Mouse (Mus musculus) R1 (cell line): ENCODE measurements at regions not wholly inside any gene's neighbourhood (a gene's known extent, or its start where the extent isn't known, plus 50 kb on each side); places are given as distances from the start of the nearest gene placed in this dataset.
"Not testable (repeated sequence)": the region's sequence is repeated elsewhere in the genome, so short reads cannot be mapped to it uniquely, and the experiment has no call there.

Experiments used
- DNase-seq: peaks from one replicate; pipeline ENCODE4 v3.0.0-alpha.2; 2018; ENCODE audit warnings: low read depth, low spot score

DNA sequence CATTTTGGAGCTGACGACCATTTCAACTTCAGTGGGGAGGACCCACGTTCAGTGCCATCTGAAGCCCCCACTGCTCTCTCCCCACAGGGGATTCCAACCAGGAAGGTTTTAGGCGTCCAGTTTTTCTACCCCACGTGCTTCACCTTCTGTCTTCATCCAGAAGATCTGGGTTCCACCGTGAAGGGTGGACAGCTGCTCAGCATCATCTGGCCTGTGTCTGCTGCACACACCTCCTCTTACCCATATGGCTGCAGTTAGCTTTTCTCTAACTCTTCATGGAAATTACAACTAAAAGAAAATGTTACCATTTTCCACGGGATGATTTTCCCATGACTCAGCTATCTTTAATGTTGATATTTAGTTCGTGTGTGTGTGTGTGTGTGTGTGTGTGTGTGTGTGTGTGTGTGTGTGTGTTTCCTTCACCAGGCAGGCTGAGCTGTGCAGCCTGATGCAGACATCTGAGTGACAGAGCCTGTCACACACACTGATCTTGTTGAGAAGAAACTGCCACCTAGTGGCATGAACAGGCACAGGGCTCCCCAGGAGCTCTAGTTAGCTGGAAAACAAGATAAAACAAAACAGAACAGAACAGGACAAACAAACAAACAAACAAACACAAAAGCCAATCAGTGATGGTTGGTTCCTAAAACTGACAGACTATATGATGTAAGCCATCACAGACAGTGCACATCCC is 107.5 kb upstream of the Rasgrp1 start:
- peak; percentile 33 for DNase-seq

DNA sequence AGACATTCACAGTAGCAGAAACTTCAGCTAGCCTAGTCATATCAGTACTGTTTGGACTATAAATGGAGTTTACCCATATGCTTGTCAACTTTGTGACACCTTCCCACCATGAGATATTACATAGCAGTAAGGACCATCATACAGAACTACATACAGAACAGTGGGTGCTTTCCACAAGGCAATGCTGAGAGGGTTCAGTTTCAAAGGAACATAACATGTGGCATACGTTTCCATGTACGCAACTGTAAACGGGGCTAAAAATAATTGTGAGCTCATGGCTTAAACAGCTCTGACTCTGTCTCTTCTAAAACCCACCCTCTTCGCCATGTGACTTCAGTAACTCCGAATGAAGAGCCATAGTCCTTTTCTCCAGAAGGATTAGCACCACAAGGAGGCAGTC is 109.0 kb upstream of the Rasgrp1 start:
- DNase-seq, result no peak

GRCm38 (mm10) chr2:117455021-117455739 is 112.4 kb upstream of the Rasgrp1 start:
- no peak for DNase-seq

- no peak for DNase-seq
These were observed 113.1 kb upstream of the Rasgrp1 start for GRCm38 (mm10) chr2:117455740-117456455.

DNA sequence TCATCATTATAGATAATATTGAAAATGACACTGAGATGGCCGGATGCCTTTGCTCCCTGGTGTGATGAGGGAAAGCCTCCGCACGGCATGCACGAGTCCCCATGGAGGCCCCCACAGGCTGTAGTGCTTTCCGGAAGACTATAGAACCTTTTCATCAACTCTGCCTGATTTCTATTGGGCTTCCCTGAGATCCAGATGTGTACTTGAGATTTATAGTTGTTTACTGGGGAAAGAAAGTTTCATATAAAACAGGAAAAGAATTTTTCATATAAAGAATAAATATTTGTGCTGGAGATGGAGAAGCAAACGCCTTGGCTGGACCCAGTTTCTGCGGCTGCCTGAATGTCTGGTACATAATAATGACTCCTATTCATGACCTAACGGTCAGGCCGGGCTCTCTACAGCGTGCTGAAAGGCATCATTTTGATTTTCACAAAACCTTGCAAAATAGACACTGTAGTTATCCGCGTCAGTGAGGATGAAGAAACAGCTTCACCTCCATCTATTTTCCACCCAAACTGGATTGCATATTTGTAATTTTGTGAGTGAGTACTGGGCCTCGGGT is 113.7 kb upstream of the Rasgrp1 start:
- DNase-seq, result no peak

DNA sequence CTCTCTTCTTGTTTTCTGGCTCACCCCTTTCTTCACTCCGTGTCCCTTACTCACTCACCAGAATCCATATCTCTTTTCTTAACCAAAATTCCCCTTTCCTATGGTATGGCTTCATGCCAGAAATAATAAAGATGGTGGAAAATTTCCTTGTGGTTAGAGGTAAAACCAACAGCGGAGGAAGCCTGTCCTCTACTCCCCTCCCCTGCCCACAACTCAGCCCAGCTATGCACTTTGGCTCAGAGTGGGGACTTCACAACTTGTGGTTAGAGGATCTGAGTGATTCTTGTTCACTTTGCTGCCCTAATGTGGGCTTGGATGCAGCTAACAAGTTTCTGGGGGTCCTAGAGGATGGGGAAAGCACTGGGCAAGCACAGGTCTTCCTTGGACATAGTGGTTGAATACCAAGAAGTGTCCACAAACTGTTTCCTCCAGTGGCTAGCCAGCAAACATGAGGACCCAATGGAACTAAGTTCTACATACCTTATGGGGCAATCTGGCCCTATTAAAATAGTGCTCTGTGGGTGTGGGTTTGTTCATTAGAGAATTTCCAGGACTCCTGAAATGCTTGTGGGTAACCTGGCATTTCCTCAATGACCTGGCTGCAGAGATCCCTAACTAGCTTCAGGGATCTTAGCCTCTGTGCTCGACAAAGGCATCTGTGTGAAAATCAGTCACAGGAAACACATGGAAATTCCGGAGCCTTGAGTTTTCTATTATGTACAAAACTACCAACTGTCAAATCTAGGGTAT is 118.9 kb upstream of the Rasgrp1 start:
- DNase-seq, result no peak

DNA sequence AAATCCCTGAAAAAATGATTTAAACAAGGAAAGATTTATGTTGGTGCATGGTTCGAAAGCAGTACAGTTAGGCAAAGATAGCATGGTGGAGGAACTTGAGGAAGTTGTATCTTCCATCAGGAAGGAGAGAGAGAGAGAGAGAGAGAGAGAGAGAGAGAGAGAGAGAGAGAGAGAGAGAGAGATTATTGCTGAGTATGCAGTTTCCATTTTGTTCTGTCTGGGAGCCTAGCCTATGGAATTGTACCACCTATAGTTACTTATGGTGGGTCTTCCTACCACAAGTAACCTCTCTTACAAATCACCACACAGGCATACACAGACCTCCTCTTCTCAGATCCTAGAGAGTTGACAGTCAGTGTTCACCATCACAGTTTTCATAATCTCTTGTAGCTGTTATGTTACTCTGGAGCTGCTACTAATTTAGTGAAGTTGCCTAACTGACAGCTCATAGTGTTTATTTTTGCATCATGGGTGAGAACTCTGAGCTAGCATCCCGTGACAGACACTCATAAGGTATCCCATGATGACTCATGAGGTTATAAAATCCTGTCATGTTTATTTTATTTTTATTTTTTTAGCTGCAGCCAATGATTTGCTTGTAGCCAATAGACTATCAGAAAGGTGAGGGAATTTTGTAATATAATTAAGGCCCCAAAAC is 132.2 kb upstream of the Rasgrp1 start:
- no peak for DNase-seq

- peak; percentile 31 for DNase-seq
These were observed 132.8 kb upstream of the Rasgrp1 start for GRCm38 (mm10) chr2:117475561-117475960.

DNA sequence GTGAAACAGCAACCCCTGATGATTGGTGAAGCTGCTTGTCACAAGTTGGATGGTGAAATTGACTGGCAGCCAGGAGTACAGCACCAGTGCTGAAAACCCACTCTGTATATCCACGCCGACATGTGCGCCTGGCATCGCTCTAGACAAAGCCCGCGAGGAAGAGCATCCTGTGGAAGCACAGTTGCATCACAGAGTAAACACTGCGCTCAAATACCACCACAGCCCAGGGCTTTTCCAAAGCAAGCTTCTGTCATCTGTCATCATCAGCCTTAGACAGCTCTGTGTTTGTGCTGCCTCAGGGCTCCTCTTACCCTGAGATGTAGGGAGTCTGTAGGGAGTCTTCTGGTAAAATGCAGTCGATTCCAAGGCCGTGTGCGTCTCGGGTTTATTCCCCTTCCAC is 134.7 kb upstream of the Rasgrp1 start:
- not testable (repeated sequence) for DNase-seq

- DNase-seq, result not testable (repeated sequence)
These were observed 136.6 kb upstream of the Rasgrp1 start for GRCm38 (mm10) chr2:117479244-117480009.

DNA sequence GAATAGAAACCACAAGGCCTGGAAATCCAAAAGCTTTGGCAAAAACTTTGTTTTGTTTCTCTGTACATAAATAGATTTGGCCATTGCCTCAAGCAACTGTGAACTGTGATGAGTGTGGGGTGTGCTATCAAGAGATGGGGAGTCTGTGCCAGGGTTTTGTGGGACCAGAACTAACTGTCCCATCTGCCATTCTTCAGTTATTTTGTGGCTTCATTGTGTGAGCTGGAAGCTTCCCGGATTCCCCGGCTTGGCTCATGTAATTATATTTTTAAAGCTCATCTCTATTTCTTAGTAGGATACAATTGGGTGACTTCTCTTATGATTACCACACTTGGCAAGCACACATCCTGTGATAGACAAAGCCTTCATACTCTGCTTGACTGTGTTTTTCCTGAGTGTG is 143.6 kb upstream of the Rasgrp1 start:
- DNase-seq, result no peak

DNA sequence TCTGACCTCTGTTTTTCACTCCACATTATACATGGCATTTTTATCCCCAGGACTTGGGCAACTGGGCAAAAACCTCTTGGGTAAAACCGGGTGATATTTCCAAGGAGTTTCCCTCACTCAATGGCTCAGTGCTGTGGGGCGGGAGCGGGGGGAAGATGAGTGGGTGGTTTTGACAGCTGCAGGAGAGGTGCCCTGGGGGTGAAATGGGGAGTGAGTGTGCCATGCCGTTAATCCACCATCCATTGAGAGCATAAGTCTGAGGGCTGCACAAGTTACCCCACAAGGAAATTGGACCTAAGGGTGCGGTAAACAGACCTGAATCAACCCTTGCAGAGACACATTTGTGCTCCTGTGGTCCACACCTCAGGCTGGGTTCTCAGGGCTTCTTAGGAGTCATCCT is 155.8 kb upstream of the Rasgrp1 start:
- no peak for DNase-seq

DNA sequence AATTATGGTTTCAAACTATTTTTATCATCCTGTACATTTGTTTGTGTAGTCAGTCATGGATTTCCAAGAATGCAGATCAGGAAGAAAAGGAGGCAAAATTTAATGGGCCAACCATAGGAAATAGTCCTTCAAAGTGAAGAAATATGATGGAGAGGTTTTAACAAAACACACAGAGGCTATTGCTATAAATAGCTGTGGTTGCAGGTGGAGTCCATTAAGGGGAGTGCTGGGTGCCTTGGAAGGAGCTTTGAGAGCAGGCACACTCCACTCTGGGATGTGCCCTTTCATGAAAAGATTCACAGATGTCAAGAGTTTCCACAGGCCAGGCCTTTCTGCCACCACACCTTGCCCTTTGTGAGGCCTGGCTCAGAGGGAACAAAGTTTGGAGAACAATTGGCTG is 159.8 kb upstream of the Rasgrp1 start:
- no peak for DNase-seq

DNA sequence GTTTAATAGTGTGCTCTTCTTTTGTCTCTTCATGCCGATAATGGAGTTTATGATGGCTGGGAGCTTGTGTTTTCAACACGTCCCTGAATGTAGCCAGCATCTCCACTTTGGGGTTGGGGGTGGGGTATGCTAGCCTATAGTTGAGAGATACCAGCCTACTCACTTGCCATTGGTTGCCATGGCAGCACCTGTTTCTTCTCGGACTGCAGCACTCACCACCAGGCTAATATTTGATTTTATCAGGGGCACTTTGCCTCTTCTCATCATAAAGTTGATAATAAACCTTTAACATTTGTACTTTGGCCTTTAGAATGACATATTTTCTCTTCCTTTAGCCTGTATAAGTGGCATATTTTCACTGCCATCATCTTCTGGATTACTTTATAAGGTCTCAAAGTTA is 168.9 kb upstream of the Rasgrp1 start:
- no peak for DNase-seq

- DNase-seq, result no peak
These were observed 169.8 kb upstream of the Rasgrp1 start for GRCm38 (mm10) chr2:117512551-117512950.

- no peak for DNase-seq
These were observed 181.6 kb upstream of the Rasgrp1 start for GRCm38 (mm10) chr2:117524437-117524836.

DNA sequence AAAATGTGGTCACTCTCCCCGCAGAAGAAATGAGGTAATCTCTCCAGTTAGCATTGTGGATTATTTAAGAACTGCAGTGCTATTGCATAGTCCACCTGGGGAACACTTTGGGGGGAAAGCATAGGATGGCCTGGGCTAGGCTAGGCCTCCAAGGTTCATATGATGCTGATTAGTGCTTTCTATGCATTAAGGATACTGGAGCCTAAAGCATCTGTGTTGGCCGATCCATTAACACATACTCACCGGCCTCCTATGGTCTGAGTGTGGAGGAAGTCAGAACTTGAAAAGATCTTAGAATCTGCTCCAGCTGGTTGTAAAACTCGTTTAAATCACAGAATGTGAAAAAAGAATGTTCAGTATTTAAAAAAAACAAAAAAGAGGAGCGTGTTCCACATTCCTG is 196.1 kb upstream of the Rasgrp1 start:
- DNase-seq, result no peak

- no peak for DNase-seq
These were observed 196.5 kb upstream of the Rasgrp1 start for GRCm38 (mm10) chr2:117539285-117539684.

DNA sequence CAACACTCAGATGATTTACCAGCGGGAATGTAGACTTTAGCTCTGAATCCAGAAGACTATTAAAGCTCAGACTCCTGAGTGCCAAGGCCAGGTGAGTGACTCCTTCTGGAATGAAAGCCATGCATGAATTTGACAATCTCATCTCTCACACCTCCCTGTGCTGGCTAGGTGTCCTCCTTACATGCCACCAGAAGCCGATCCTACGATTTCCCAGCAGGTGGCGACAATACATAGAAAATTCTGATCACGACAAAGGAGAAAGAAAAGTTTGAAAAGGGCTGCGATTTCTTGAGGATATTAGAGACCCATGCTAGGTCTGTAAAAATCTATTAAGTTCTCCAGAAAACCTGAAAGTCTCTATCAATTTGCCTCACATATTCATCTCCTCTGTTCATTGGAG is 198.7 kb upstream of the Rasgrp1 start:
- peak; percentile 46 for DNase-seq

DNA sequence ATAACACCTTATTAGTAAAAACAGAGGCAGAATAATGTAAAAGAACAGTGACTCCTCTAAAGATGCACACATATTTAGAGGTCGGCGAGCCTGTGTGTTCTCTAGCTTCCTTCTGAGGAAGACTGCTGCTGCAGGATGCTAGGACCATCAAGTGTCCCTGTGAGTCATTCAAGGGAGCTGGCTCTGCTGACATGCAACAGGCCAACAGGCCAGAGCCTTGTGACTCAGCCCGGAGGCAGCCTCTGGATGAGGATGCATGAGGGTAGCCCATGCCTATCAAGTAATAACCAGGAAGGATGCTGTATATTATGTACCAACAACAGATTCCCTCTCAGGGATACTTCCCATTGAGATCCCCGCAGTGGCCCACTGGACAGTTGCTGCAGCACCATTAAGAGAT is 199.5 kb upstream of the Rasgrp1 start:
- no peak for DNase-seq
